Mouse (Mus musculus) gastrocnemius, adult 2 months (tissue): ENCODE measurements around the gene Micu1. TPM values are rescaled to one million over a fixed set of nuclear protein-coding genes. Genes with fewer than 3 reads are reported as not detected.
"Not testable (repeated sequence)": the region's sequence is repeated elsewhere in the genome, so short reads cannot be mapped to it uniquely, and the experiment has no call there.

ENCODE experiments used
- DNase-seq: peaks from one replicate; pipeline ENCODE4 v3.0.0; 2022
- H3K27ac ChIP-seq: fragments of 200-600 bp; 2 replicates; pipeline ENCODE4 v1.8.1; 2022; ENCODE audit warnings: mild to moderate bottlenecking
- H3K4me3 ChIP-seq: fragments of 200-600 bp; 2 replicates; pipeline ENCODE4 v1.8.1; 2022; ENCODE audit warnings: mild to moderate bottlenecking, moderate library complexity
- CTCF ChIP-seq: fragments of 200-600 bp; IDR thresholded peaks from 2 replicates; pipeline ENCODE4 v1.8.1; 2022; ENCODE audit warnings: antibody characterized with exemption, mild to moderate bottlenecking, moderate library complexity
- intact Hi-C: fragments of 180-260 bp; cut with DNase I; formaldehyde crosslinking; loops from one replicate; pipeline ENCODE4 v1.15.1; 2025
- long read RNA-seq, 2 experiments: library from polyadenylated mRNA; stranded (forward); transcript quantifications; one replicate each; pipeline ENCODE4 v2.0.0; 2021
- total RNA-seq, 2 experiments: library from RNA; stranded (reverse); gene quantifications; 2 replicates each; pipeline ENCODE4 v1.2.3; 2021

Micu1 gene
- total RNA-seq: 10 to 100 TPM; 45.3 to 63.2 TPM
- long read RNA-seq, experiment 1, transcript Micu1-204 (12 exons, 2,442 nt): major isoform, 15 of 21 reads
- long read RNA-seq, experiment 1, partial matches to known transcripts: 3 of 21 reads
- long read RNA-seq, experiment 1, other reads (novel, unspliced or antisense): 1 of 21 reads
- long read RNA-seq, experiment 2, transcript Micu1-204 (12 exons, 2,442 nt): major isoform, 7 of 14 reads
- long read RNA-seq, experiment 2, partial matches to known transcripts: 1 of 14 reads
- long read RNA-seq, experiment 2, other reads (novel, unspliced or antisense): 6 of 14 reads

GRCm38 (mm10) chr10:59702207-59703032 is at the start of gene Micu1:
Gene Micu1, plus strand, starts transcription at chr10:59702477.
- TF ChIP-seq CTCF: no peak
- peak; percentile 95 for DNase-seq
- H3K4me3 ChIP-seq: peak within 1 kb of the TSS; percentile 91
- intact Hi-C loops: loop anchor here (2.0 to 10.0 kb wide), 4 partner anchors 86 to 480 kb away; partner anchors contain the start of genes Gm10322, Mcu, Sept10 and Sowahc
- peak within 1 kb of the TSS; percentile 91 for H3K27ac ChIP-seq

DNA sequence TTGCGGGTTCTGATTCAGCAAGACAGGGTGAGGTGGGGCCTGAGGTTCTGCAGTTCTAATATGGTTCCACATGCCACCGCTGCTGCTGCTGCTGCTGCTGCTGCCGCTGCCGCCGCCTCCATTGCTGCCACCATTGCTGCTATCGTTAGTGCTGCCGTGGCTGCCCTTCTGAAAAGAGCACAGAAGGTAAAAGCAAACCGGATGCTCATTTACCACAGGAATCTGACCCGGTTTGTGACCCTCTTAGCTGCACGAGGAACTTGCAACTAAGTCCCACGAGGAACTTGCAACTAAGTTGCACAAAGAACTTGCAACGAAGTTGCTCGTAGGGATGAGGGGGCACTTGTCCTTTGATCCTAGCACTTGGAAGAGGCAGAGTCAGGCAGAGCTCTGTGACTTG is 45.5 kb upstream of the Micu1 start:
- Histone ChIP-seq H3K4me3 (no peak overlapping the region), H3K27ac (no peak overlapping the region)
- DNase-seq: no peak
- no peak for TF ChIP-seq CTCF
- intact Hi-C loops: no loop called here

GRCm38 (mm10) chr10:59664765-59665164 is 37.5 kb upstream of the Micu1 start:
- Histone ChIP-seq H3K4me3 (no peak overlapping the region), H3K27ac (no peak overlapping the region)
- intact Hi-C loops: no loop called here
- no peak for TF ChIP-seq CTCF
- DNase-seq: no peak

DNA sequence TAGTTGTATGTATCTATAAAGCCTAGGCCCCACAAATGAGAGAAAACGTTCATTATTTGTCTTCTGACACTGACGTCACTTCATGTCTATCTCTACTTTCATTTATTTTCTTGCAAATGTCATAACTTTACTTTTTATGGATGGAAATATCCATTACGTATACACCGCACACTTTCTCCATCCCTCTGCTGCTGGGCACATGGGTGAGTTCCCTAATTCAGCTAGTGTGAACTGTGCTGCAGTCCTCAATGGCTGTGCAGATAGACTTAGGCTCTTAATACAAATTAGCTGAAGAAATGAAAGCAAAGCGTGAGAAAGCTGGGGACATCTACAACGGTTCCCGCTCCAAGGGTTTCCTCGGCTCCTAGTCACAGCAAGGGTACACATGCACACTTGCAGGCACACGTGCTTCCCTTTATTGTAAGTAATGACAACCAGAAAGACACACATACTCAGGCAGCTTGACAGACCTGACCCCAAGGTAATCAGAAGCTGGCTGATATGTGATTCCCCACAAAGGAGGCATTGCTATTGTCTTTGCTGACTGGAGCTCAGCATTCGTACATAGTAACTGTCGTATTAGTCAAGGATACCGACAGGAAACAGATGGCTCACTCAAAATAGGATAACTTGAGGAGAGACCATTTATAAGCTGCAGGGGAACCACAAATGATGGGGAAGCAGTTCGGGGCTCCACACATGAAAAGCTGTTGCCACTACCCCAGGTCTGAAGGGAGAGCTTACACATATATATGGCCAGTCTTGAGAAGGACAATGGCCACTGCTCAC is 36.6 kb upstream of the Micu1 start:
- no peak for TF ChIP-seq CTCF
- intact Hi-C loops: no loop called here
- Histone ChIP-seq H3K4me3 (no peak overlapping the region), H3K27ac (no peak overlapping the region)
- no peak for DNase-seq

- Histone ChIP-seq H3K4me3 (no peak overlapping the region), H3K27ac (no peak overlapping the region)
- peak; percentile 31 for DNase-seq
- intact Hi-C loops: no loop called here
- TF ChIP-seq CTCF: no peak
These were observed 34.9 kb upstream of the Micu1 start for GRCm38 (mm10) chr10:59667377-59667776.

DNA sequence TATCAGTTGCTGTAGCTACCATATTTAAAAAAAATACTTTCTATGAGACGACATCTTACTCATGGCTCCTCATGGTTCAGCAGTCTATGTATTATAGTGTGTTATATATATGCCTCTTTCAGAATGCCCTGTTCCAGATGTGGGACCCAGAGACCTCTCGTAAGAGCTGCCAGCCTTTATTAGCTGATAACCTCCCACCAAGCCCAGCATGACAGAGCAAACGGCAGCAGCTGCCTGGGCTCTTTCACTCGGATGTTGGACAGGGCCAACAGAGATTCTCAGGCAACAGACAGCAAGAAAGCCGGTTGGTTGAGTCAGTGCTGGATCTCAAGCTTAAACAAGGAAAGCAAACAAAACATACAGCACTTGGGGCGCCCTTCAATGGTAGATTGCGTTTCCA is 33.8 kb upstream of the Micu1 start:
- Histone ChIP-seq H3K27ac (no peak overlapping the region), H3K4me3 (no peak overlapping the region)
- intact Hi-C loops: no loop called here
- no peak for TF ChIP-seq CTCF
- DNase-seq: no peak

GRCm38 (mm10) chr10:59677836-59678235 is 24.4 kb upstream of the Micu1 start:
- DNase-seq: no peak
- intact Hi-C loops: no loop called here
- H3K27ac ChIP-seq: no peak overlapping the region
- H3K4me3 ChIP-seq: no peak overlapping the region
- no peak for TF ChIP-seq CTCF

DNA sequence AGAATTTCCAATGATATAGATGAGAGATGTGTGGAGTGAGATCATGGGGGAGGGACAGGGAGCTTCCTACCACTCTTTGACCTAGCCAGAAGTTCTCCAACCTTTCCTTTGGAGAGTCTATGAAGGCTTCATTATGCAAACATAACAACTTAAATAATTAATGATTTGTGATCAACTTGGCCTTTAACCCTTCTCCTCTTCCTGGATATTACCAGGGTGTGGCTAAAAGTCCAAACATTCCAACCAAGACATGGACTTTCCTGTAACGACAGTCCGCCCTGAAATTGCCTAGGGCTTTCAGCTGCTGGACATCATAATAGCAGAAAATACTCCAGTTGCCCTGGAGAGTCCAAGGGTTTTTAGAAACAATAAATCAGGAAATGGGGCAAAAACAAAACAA is 23.1 kb upstream of the Micu1 start:
- Histone ChIP-seq H3K27ac (no peak overlapping the region), H3K4me3 (no peak overlapping the region)
- TF ChIP-seq CTCF: no peak
- intact Hi-C loops: no loop called here
- no peak for DNase-seq

- intact Hi-C loops, H3K4me3 ChIP-seq: not testable (repeated sequence)
These were observed 16.7 kb upstream of the Micu1 start for GRCm38 (mm10) chr10:59685586-59685985.

GRCm38 (mm10) chr10:59687126-59687525 is 15.2 kb upstream of the Micu1 start:
- no peak for DNase-seq
- intact Hi-C loops: no loop called here
- no peak for TF ChIP-seq CTCF
- Histone ChIP-seq H3K4me3 (no peak overlapping the region), H3K27ac (no peak overlapping the region)

More at GRCm38 (mm10) chr10:59685586-59685985, 16.7 kb upstream of the Micu1 start:
- not testable (repeated sequence) for DNase-seq, H3K27ac ChIP-seq

DNA sequence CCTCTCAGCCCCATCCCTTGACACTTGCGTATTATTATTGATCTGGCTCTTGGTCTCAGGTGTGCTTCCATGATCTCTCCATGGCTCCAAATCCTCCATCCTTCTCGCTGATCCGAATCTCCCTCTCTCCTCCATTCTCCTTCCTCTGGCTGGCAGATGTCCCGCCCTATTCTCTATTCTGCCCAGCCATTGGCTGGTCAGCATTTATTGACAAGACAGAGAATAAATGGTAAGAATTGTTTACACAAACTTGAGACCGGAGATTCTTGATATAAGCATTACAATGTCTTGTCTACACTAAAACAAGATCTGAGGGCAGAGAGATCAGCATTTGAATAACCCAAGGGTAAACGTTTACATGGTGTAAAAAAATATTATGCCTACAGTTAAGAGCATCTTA is 12.4 kb upstream of the Micu1 start:
- no peak for DNase-seq
- TF ChIP-seq CTCF: no peak
- intact Hi-C loops: no loop called here
- H3K4me3 ChIP-seq: no peak overlapping the region
- no peak overlapping the region for H3K27ac ChIP-seq

DNA sequence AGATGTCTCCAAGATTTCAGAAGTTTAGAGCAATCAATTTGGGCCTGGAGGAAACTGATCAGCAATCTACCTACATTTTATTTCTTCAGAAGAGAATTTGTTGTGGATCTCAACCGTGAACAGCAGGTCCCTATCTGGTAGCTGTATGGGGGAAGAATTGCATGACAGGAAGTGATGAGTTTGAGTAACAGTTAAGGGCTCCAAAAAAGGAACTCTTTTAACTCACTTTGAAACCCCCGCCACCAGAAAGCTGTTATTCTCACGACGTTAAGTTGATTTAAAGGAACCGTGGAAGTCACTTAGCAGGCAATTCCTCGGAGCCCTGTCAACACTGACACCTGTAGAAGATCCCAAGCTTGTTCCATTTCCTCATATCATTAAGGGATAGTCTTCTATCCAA is 9.8 kb upstream of the Micu1 start:
- H3K4me3 ChIP-seq: no peak overlapping the region
- no peak for TF ChIP-seq CTCF
- intact Hi-C loops: no loop called here
- no peak overlapping the region for H3K27ac ChIP-seq
- no peak for DNase-seq

- DNase-seq: no peak
- intact Hi-C loops: no loop called here
- H3K27ac ChIP-seq: no peak overlapping the region
- H3K4me3 ChIP-seq: no peak overlapping the region
- no peak for TF ChIP-seq CTCF
These were observed 8.2 kb upstream of the Micu1 start for GRCm38 (mm10) chr10:59694104-59694503.
